Mouse (Mus musculus) liver, embryonic 14.5 days (tissue): ENCODE measurements around the gene Rap2b. TPM values are rescaled to one million over a fixed set of nuclear protein-coding genes. Genes with fewer than 3 reads are reported as not detected.

Experiments
- ATAC-seq: fragments of 200-750 bp; cut with Nextera tagmentation; 2 replicates; pipeline ENCODE4 v1.8.0; 2017; ENCODE audit warnings: moderate number of reproducible peaks, mild to moderate bottlenecking, moderate library complexity; ENCODE audit not compliant: insufficient read depth
- DNase-seq, 3 experiments: peaks; one replicate each; pipeline ENCODE4 v3.0.0-alpha.2; 2012 to 2013; ENCODE audit warnings: low read depth in 3 of 3, low spot score in 3 of 3
- H3K27ac ChIP-seq: fragments of 300-500 bp; sonication (generic); 2 replicates; pipeline ENCODE4 v1.5.1; 2014; ENCODE audit warnings: moderate library complexity, mild to moderate bottlenecking, control low read depth, inconsistent platforms
- H3K27me3 ChIP-seq: fragments of 300-500 bp; sonication (generic); 2 replicates; pipeline ENCODE4 v1.6.1; 2014; ENCODE audit warnings: mild to moderate bottlenecking, low read length, moderate library complexity; ENCODE audit not compliant: control insufficient read depth, insufficient read depth
- H3K36me3 ChIP-seq: fragments of 300-500 bp; sonication (generic); replicated peaks from 2 replicates; pipeline ENCODE4 v1.6.1; 2014; ENCODE audit warnings: low read depth; ENCODE audit not compliant: control insufficient read depth, insufficient read depth
- H3K4me1 ChIP-seq, 2 experiments: fragments of 200-500 bp in 1 of 2; fragments of 300-500 bp in 1 of 2; sonication (generic) in 1 of 2; replicated peaks; 2 replicates each; pipeline ENCODE4 v1.6.1; 2012 to 2014; ENCODE audit warnings: antibody characterized with exemption in 1 of 2, inconsistent platforms in 1 of 2, low read length in 1 of 2; ENCODE audit not compliant: control insufficient read depth in 2 of 2, insufficient read depth in 2 of 2
- H3K4me2 ChIP-seq: fragments of 300-500 bp; sonication (generic); 2 replicates; pipeline ENCODE4 v1.6.1; 2014; ENCODE audit warnings: low read depth, mild to moderate bottlenecking, control low read depth, moderate library complexity
- H3K4me3 ChIP-seq, 2 experiments: fragments of 200-500 bp in 1 of 2; fragments of 300-500 bp in 1 of 2; sonication (generic) in 1 of 2; 2 replicates each; pipeline ENCODE4 v1.5.1; 2012 to 2014; ENCODE audit warnings: low read depth in 2 of 2, low read length in 2 of 2, mild to moderate bottlenecking in 2 of 2, control low read depth in 1 of 2, inconsistent platforms in 1 of 2, moderate library complexity in 1 of 2; ENCODE audit not compliant: insufficient read depth in 1 of 2
- H3K9ac ChIP-seq: fragments of 300-500 bp; sonication (generic); replicated peaks from 2 replicates; pipeline ENCODE4 v1.6.1; 2014; ENCODE audit warnings: mild to moderate bottlenecking, control low read depth, moderate library complexity
- H3K9me3 ChIP-seq: fragments of 300-500 bp; sonication (generic); 2 replicates; pipeline ENCODE4 v1.6.1; 2016; ENCODE audit warnings: low read length, mixed read lengths; ENCODE audit not compliant: control insufficient read depth
- CTCF ChIP-seq: IDR thresholded peaks from 2 replicates; pipeline ENCODE4 v1.5.1; 2016; ENCODE audit warnings: antibody characterized with exemption, low read depth, control low read depth
- EP300 ChIP-seq: IDR thresholded peaks from 2 replicates; pipeline ENCODE4 v1.6.1; 2016; ENCODE audit warnings: antibody characterized with exemption, low read depth
- WGBS: fragments of 180-500 bp; shearing (Covaris S2); extraction: QIAGEN DNeasy Blood & Tissue Kit; methylation state at CpG from one replicate; pipeline ENCODE4 v1.1.7; 2014; ENCODE audit not compliant: insufficient replicate concordance; 5-methylcytosine and 5-hydroxymethylcytosine counted together
- polyA plus RNA-seq, 2 experiments: library from polyadenylated mRNA; depleted of rRNA in 1 of 2; stranded (reverse) in 1 of 2; unstranded in 1 of 2; fragments of >200 nt; fragmentation: Nextera tagmentation in 1 of 2; extraction: Ambion mirVana in 1 of 2; gene quantifications; 2 replicates each; pipeline versions ENCODE4 v1.2.1 to v1.2.3; 2012 to 2014

Gene Rap2b
- polyA plus RNA-seq, 2 experiments, result 1.6 to 2.7 TPM

DNA sequence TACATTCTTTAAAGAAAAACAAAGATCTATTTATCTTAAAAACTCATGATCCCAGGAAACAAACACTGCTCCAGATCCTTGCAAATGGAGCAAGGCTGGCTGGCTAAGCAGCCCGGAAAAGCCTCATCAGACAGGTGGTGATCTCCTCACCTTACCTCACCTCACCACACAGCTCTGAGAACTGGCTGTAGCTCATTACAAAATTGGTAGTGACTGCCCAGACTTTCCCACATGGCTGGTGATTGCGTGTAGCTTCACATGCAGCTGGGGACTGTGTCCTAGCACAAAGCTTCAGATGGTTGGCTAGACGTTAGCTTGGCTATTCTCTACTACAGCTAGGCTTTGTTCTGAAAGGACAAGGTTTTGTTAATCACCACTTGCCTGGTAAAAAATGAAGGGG, 24.2 kb upstream of the Rap2b start:
- Histone ChIP-seq H3K4me3 (no peak overlapping the region), H3K9me3 (no peaks in the 10 kb centered on the region), H3K27me3 (no peaks in the 10 kb centered on the region), H3K36me3 (no peaks in the 10 kb centered on the region), H3K9ac (no peak overlapping the region), H3K4me2 (no peak overlapping the region), H3K4me1 (no peaks in the 10 kb centered on the region), H3K27ac (no peak overlapping the region)
- no peak for ATAC-seq
- no peak for DNase-seq
- WGBS, result 56% methylated on average over 3 of the region's 3 CpGs
- TF ChIP-seq CTCF (no peak), EP300 (no peak)

DNA sequence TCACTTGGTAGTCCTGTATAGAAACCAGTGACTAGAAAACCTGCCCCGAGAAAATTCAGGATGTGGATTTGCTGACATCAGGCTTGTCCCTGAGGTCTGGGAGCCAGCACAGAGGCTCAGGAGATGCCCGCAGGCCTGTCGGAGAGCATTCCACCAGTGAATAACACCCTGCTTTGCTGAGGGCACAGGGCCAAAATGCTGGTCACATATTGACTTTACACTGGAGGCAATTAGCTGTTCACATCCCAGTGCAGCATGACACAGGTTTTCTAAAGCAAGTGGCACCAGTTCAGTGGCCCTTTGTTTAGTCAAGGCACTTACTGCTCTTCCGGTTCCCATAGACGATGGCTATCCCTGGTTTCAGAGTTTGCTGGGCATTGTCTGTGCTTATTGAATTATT, 21.1 kb upstream of the Rap2b start:
- ATAC-seq (no peak), DNase-seq (no peak)
- no peak overlapping the region for H3K27ac ChIP-seq
- H3K9me3 ChIP-seq, result no peaks in the 10 kb centered on the region
- no peaks in the 10 kb centered on the region for H3K27me3 ChIP-seq
- H3K4me1 ChIP-seq, result no peaks in the 10 kb centered on the region
- H3K4me2 ChIP-seq, result no peak overlapping the region
- 67% methylated on average over 5 of the region's 5 CpGs for WGBS
- H3K4me3 ChIP-seq, result no peak overlapping the region
- H3K9ac ChIP-seq, result no peak overlapping the region
- TF ChIP-seq CTCF (no peak), EP300 (no peak)
- no peaks in the 10 kb centered on the region for H3K36me3 ChIP-seq

DNA sequence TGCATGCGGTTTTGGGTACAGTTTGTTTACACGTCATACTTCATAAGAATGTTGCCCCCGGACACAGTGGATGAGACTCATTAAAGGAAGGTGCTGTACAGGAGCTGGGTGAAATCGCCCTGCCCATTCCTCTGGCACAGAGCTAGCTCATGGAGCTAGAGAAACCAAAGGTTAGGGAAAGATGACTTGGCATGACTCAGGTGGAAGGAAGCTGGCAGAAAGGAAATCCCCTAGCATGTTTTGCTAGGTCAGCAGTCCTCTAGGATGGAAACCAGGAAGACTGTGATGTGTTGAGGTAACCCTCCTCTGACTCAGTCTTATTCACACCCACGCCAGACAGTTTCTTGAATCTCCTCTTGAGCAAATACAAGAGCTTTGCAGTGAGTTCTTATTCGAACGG, 17.4 kb upstream of the Rap2b start:
- Histone ChIP-seq H3K4me2 (no peak overlapping the region), H3K4me1 (no peaks in the 10 kb centered on the region), H3K27me3 (no peaks in the 10 kb centered on the region), H3K9me3 (no peaks in the 10 kb centered on the region), H3K27ac (no peak overlapping the region), H3K9ac (no peak overlapping the region), H3K36me3 (no peaks in the 10 kb centered on the region), H3K4me3 (no peak overlapping the region)
- DNase-seq (no peak), ATAC-seq (no peak)
- 51% methylated on average over 7 of the region's 7 CpGs for WGBS
- TF ChIP-seq EP300, result no peak
- no peak for TF ChIP-seq CTCF

DNA sequence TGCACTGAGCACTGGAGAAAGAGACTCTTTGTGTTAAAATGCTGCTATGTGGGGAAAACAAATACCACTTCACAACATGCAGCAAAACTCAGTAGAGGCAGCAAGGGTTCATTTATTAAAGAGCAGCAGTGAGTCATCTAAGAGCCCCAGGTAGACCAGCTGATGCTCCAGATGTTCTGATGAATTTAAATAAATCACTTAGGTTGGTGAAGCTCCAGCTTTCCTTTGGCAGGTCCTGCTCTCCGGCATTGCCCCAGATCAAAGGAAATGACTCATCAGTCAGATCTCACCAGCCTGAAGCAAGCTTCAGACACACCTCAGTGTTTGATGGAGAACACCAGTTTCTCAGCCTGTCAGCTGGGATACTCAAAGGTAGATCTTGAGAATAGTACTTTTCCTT, 15.8 kb upstream of the Rap2b start:
- DNase-seq (no peak), ATAC-seq (no peak)
- H3K9me3 ChIP-seq, result no peaks in the 10 kb centered on the region
- H3K4me1 ChIP-seq, result no peaks in the 10 kb centered on the region
- H3K4me2 ChIP-seq, result no peak overlapping the region
- no peak overlapping the region for H3K4me3 ChIP-seq
- WGBS, result 45% methylated on average over 1 of the region's 1 CpGs
- H3K27ac ChIP-seq, result no peak overlapping the region
- no peak for TF ChIP-seq EP300
- TF ChIP-seq CTCF, result no peak
- no peaks in the 10 kb centered on the region for H3K36me3 ChIP-seq
- H3K9ac ChIP-seq, result no peak overlapping the region
- no peaks in the 10 kb centered on the region for H3K27me3 ChIP-seq

DNA sequence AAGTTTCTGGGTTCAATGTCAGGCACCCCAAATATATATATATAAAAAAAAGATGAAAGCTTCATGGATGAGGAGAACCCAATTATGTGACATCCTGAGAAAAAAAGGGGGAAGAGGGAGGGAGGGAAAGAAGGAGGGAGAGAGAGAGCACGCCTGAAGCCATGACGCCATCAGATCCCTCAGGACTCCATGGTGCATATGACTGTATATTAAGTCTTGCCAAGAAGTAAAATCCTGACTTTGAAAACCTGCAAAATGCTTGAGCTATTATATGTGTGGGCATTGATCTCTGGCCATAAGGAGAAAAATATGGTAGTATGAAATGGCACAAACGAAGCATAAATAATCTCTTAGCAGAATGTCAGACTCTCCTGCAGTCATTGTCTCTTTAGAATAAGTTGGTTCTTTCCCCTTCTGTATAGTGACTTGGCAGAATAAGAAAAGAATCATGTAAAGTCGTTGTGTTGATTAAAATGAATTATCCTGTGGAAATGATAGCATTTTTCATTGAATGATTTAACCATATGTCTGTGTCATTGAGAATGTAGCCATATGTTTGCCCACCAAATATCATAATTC, 13.3 kb upstream of the Rap2b start:
- no peak overlapping the region for H3K27ac ChIP-seq
- DNase-seq, result no peak
- H3K9me3 ChIP-seq, result no peaks in the 10 kb centered on the region
- no peaks in the 10 kb centered on the region for H3K36me3 ChIP-seq
- H3K4me2 ChIP-seq, result no peak overlapping the region
- H3K4me1 ChIP-seq, result no peaks in the 10 kb centered on the region
- TF ChIP-seq EP300, result no peak
- no peak for TF ChIP-seq CTCF
- no peaks in the 10 kb centered on the region for H3K27me3 ChIP-seq
- H3K9ac ChIP-seq, result no peak overlapping the region
- no peak overlapping the region for H3K4me3 ChIP-seq
- 55% methylated on average over 4 of the region's 4 CpGs for WGBS
- no peak for ATAC-seq
